Mouse (Mus musculus) adrenal gland, adult 2 months (tissue): ENCODE results near the gene Gm49320. TPM values are rescaled to one million over a fixed set of nuclear protein-coding genes. Genes with fewer than 3 reads are reported as not detected.
A peak's percentile ranks its signal among the peaks of the same experiment; 100 is the strongest.
"Not testable (repeated sequence)": the region's sequence is repeated elsewhere in the genome, so short reads cannot be mapped to it uniquely, and the experiment has no call there.

Experiments
- DNase-seq: peaks from one replicate; pipeline ENCODE4 v3.0.0; 2021
- polyA plus RNA-seq: library from polyadenylated mRNA; depleted of rRNA; stranded (reverse); fragments of >200 nt; gene quantifications from 2 replicates; pipeline ENCODE4 v1.2.3, GENCODE M21; 2012
- total RNA-seq, 2 experiments: library from RNA; stranded (reverse); gene quantifications; 2 replicates each; pipeline ENCODE4 v1.2.3; 2021

Gene Gm49320
- total and polyA plus RNA-seq, 3 experiments: 1.0 to 10.3 (median 1.2) TPM

DNA sequence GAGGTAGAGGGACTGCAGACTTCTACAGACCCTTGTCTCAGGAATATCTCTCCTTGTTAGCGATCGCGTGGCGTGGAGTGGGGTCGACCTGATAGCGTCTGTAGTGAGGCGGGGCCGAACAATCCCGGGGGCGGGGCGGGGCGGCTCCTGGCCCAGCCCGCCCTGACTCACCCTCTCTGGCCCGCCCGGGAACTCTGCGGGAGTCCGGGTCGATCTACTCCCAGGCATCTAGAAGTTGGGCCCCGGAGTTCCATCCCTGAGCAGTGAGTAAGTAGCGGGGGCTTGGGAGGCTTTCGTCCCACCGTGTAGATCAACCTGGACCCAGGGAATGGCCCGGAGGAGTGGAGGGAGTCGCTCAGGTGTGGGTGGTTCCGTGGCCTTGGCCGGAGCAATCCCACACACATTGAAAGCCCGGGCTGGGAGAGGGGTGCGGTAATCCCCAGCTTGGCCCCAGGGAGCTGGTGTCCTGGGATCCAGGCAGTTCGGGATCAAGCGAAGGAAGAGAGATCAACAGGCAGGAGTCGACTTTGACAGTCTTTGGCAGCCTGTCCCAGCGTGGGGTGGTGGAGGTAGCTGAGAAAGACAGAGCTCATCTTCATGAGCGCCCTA is 11.8 kb upstream of the Gm49320 start, which contains the start of gene Lrrc8e:
TSS of gene Lrrc8e (plus strand) at position 89 of the 609 bp plus-strand sequence.
- peak; percentile 86 for DNase-seq

GRCm38 (mm10) chr8:4227919-4228318 is 10.7 kb upstream of the Gm49320 start:
- DNase-seq: no peak

- peak; percentile 13 for DNase-seq
Measured at GRCm38 (mm10) chr8:4229784-4230183, 8.9 kb upstream of the Gm49320 start.

DNA sequence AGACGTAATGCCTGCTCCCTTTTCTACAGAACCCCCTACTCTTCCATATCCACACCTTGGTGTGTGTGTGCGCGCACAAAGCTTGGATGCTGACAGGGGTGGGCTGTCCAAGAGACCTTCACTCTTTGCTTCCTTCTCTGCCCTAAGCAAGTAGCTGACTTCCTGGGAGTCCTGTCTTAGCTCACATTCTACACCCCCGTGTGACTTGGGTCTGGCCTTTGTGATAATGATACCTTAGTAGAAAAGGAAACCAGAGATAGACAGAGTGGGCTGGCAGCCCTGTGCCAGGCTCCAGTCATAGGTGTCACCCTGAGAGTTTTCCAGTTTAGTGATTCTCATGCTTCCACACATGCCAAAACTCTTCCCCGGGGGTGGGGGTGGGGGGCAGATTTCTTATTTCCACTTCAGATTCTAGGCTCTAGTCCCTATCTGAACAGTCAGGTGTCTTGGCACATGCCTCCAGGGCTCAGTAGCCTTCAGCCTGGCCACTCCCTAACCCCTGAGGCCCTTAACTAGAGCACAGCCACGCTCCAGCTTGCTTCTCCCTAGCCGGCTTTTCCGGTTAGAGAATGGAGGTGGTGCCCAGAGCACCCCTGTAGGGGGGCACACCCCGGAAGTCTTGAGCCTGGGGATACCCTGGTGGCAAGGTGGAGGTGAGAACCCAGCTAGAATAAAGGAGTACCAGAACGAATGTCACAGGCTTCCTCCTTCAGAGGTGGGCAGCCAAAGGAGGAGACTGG is 7.9 kb upstream of the Gm49320 start:
- peak; percentile 4 for DNase-seq

DNA sequence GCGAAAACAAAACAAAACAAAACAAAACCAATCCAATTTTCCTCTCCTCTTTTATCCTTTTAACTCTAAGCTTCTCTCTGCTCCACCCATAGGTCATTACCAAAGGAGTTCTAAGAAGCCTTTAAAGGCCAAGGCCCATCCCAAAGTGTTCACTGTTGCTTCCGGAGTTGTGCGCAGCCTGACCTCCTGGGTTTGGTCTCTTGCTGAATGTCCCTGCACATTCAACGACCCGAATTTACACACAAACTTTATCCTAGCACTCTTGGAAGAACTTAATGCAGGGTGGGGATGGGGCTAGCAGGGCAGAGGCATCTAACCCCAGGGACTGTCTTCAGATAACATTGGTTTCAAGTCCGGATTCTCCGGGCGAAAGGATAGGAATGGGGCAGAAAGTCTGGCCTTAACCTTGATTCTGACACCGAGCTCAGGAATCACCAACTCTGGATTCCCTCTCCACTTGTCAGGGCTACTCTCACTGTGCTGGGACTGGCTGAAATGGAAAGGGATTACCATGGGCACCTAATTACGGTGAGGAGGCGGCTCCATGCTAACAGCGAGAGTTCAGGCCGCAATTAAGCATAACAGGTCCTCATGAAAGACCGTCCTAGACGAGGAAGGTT is 741 bp upstream of the Gm49320 start:
- DNase-seq: peak; percentile 85

DNA sequence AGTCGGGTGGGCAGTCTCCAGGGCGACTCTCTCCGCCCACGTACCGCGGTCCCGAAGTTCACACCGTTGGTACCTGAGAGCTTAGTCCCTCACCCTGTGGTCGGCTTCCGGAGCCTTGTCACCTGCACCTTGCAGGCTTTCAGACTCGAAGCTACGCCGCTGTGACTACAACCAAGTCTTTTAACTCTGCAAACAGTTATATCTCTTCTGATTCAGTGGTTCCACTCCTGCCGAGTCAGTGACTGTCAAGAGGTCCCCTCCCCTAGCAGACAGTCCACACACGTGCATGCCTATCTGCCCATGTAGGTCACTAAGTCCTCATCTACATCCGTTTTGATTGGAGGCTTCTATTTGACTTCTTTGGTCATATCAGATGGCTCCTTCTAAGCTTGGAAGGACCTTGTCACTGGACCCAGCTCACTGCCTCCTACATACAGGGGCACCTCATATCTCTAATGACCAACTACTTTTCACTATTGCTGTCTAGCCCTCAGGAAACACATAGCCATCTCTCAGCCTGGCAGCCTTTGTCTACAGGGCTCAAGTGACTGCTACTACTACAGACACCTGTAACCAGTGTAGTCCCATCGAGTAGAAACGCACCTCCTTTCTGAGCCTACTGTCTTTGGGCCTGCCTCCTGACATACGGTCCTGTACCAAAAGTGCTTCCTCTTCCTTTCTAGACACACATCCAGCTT is 677 bp downstream of the Gm49320 start:
- DNase-seq: no peak

GRCm38 (mm10) chr8:4245061-4245460 is 6.4 kb downstream of the Gm49320 start:
- no peak for DNase-seq

DNA sequence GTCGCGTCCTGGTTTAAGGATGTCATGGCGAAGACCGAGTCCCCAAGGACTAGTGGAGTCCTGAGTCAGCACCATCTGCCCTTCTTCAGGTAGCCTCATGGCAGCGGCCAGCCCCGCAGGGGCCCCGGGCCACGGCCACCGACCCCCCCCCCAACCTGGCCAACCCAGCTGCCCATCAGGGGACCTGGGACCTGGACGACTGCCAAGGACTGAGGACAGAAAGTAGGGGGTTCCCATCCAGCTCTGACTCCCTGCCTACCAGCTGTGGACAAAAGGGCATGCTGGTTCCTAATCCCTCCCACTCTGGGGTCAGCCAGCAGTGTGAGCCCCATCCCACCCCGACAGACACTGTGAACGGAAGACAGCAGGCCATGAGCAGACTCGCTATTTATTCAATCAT is 7.1 kb downstream of the Gm49320 start:
- DNase-seq: no peak

- DNase-seq: no peak
Measured at GRCm38 (mm10) chr8:4247241-4247640, 8.6 kb downstream of the Gm49320 start.

- DNase-seq: peak; percentile 56
Measured at GRCm38 (mm10) chr8:4247951-4248540, 9.4 kb downstream of the Gm49320 start, which contains the start of gene Tgfbr3l. Gene Tgfbr3l (plus strand): TSS chr8:4248214.

DNA sequence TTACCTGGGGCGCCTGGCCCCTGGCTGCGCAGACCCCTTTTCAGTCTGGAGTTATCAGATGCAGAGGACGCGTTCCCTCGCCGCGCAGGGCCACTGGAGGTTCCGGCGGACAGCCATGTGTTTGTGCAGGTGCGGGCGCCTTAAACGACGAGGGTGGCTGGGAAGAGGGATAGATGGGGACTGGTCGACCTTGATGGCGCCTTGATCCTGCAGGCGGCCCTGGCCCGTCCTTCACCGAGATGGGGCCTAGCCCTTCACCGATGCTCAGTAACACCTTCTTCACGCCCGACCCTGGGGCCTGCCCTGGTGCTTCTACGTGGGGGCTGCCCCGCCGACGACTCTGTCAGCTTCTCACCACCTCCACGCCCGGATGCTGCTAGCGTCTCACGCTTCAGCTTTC is 10.5 kb downstream of the Gm49320 start:
- peak; percentile 75 for DNase-seq

GRCm38 (mm10) chr8:4250306-4250970 is 11.8 kb downstream of the Gm49320 start:
- peak; percentile 90 for DNase-seq

GRCm38 (mm10) chr8:4252116-4252760 is 13.6 kb downstream of the Gm49320 start:
- peak; percentile 43 for DNase-seq

DNA sequence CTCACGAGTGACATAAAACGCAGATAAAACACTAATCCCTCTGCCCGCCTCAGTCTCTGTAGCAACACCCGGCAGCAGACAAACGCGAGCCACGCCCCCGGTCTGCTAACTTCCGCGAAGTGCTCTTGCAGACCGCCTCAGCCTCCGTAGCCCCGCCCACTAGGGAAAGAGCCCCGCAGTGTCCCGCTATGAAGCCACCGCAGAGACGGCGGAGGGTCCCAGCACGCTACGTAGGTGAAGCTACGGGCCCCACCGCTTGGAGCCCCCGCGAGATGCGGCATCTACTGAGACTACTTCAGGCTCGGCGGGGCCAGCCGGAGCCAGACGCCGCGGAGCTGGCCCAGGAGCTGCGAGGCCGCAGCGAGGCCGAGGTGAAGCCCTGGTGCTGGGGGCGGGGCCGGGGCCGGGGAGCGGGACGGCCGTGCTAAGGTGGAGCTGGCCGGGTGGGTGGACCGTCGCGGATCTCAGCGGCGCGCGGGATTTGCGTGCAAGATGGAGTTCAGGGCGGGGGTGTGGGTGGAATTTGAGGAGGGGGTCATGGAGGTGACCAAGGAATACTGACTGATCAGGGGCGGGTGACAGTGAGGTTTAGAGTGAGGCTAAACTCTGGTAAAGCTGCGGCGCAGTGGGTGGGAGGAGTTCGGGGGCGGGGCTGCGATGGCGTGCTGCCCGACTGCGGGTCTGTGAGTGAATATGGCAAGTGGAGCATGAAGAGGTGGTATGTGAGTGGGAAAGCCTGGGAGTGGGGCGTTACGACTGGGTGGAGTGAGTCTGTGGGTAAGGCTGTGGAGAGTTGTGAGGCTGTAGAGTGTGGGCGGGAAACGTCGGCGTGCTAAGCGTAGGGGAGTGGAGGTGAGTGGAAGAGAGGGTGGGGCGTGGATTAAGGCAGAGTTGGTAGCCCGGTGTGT is 14.5 kb downstream of the Gm49320 start, which contains the start of gene Snapc2:
TSS of gene Snapc2 (plus strand) at position 147 of the 908 bp plus-strand sequence.
- DNase-seq: peak; percentile 98

GRCm38 (mm10) chr8:4254001-4254400 is 15.3 kb downstream of the Gm49320 start:
- peak; percentile 73 for DNase-seq

DNA sequence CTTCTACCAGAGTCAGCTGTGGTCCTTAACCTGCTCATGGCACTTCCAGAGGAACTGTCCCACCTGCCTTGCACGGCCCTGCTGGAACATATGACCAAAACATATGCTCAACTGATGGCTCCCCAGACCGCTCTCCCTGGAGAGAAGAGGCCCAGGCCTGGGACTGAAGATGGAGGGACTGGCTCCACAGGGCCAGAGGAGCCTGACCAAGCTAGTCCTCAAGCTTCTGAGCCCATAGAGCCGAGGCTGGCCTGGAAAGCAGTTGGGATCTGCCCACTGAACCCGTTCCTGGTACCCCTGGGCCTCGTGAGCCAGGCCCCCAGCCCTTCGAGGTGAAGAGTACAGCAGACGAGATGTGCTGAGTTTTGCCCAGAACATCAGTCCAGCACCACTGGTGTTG is 16.8 kb downstream of the Gm49320 start:
- DNase-seq: not testable (repeated sequence)

- DNase-seq: no peak
Measured at GRCm38 (mm10) chr8:4256911-4257310, 18.2 kb downstream of the Gm49320 start.

GRCm38 (mm10) chr8:4257350-4257749 is 18.7 kb downstream of the Gm49320 start:
- no peak for DNase-seq

DNA sequence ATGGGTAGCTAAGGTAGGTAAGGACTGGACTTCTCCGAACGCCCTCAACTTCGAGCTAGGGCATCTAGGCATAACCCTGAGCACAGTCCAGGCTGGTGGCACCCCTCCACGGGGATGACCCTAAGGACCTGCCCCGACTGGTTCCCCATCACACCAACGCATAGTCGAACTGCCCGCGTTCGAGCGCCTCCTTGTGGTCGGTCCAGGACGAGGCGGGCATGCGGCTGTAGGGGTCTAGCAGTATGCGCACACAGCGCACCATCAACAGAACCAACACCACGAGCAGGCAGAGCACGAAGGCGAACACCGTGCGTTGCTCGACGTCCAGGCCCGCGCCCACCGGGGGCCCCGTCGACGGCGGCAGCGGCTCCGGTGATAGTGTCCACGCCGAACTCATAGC is 19.6 kb downstream of the Gm49320 start:
- peak; percentile 67 for DNase-seq

GRCm38 (mm10) chr8:4258678-4259077 is 20.0 kb downstream of the Gm49320 start:
- no peak for DNase-seq
